Mouse (Mus musculus): ENCODE measurements at regions not wholly inside any gene's neighbourhood (a gene's known extent, or its start where the extent isn't known, plus 50 kb on each side); places are given as distances from the start of the nearest gene placed in this dataset.

DNA sequence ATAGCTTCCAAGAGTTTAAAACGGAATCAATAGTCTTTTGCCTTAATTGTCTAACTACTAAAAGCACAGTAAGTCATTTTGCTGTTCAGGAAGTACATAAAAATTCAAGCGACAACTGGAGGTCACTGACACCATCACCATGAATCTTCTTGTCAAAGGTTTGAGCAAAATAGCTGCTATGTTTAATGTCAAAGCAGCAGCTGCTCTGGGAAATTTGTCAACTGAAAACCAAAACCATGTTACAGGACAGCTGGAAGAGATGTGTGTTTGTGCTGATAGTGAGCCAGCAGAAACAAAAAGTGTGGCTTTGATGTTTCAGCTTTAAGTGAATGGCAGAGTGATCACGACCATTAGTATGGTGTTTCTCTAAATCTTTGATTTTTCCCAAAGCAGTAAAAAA is 100.7 kb downstream of the Il13ra2 start:
- peak; percentile 29 for DNase-seq (ENCODE audit: low read depth, low spot score)

- DNase-seq (ENCODE audit: low read depth, low spot score) = peak; percentile 45
Measured at GRCm38 (mm10) chrX:147326231-147326630, 102.8 kb downstream of the Il13ra2 start.

Measured in 3T3-L1 (cell line).